Mouse (Mus musculus): ENCODE results near the gene Anapc10.

DNA sequence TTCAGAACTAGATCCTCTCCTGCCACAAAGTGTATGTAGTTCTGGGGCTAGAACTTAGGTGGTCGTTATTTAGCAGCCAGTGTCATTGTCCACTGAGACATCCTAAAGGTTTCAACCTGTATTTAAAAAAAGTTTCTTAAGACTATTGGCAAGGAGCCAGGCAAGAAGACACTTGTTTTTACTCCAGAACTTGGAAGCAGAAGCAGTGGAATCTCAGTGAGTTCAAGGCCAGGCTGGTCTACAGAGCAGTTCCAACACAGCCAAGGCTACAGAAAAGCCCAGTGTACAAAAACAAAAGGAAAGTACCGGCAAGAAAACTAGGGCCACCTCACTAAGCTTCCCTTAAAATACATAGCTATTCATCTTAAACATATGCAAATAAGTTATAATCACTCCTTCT lies 19.1 kb upstream of the Anapc10 start:
- TF ChIP-seq POLR2A (IDR thresholded peaks at IDR 0.05; ENCODE audit: insufficient read depth, low read depth, low read length) = no peak
- TF ChIP-seq CTCF (IDR thresholded peaks at IDR 0.05) = no peak
- no peak for TF ChIP-seq EP300 (IDR thresholded peaks at IDR 0.05; ENCODE audit: insufficient read depth, low read depth, low read length)

Data from heart, adult 2 months (tissue).